In the genomic region with DNA sequence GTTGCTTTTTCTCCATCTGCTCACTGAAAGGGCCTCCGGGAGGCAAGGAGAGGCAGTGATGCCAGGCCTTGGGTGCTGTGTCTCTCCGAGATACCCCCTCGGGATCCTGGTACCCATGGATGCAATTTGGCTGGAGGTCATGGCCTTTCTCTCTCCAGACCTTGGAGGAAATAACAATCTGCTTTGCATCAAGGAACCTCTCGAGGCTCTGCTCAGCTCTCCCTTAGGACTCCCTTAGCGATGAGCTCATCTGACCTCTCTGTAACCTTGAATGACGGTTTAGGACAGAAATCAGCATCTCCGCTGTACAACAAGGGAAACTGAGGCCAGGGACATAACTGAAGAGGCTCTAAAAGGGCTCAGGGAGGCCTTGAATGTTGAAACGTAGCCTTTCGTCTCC, we compare ENCODE assay signal across 23 mouse cellular contexts. TPM values are rescaled to one million over a fixed set of nuclear protein-coding genes. Genes with fewer than 3 reads are reported as not detected.
DNase-seq lines count a peak whose midpoint lies in the region; ATAC-seq and TF ChIP-seq lines count a peak whose summit lies in the region.
"Had no signal": no experiment of that assay in that cellular context is flagged by ENCODE, and none has a peak within 500 bp of the region (broad histone marks: within the 10 kb centered on the region; RNA-seq: fewer than 3 reads in every experiment).

No protein-coding gene starts in this region.

- H3K27me3 ChIP-seq in kidney, embryonic 14.5 days (ENCODE audit: control insufficient read depth, insufficient read depth, low read length), result no peaks in the 10 kb centered on the region
- H3K27me3 ChIP-seq in spleen, adult 2 months (ENCODE audit: control insufficient read depth, insufficient read depth, low read length), result no peaks in the 10 kb centered on the region
- H3K27me3 ChIP-seq in ES-Bruce4 (ENCODE audit: control insufficient read depth, insufficient read depth, low read length, poor library complexity, severe bottlenecking), result no peaks in the 10 kb centered on the region
- no peaks in the 10 kb centered on the region for H3K27me3 ChIP-seq in forebrain, embryonic 15.5 days
- H3K27me3 ChIP-seq: embryonic facial prominence, embryonic 15.5 days; hindbrain, embryonic 15.5 days had no signal

- H3K27ac ChIP-seq in kidney, embryonic 14.5 days (ENCODE audit: low read depth, low read length), result peak overlapping the region; percentile 15; the same call in 1 of the 2 replicates
- peak overlapping the region; percentile 73; the same call in 1 of the 2 replicates for H3K27ac ChIP-seq in spleen, adult 2 months (ENCODE audit: insufficient read depth, low read length)
- 0 out of 2 replicates have a peak overlapping the region, but pooled peaks have one; percentile 5 for H3K27ac ChIP-seq in ES-Bruce4 (ENCODE audit: insufficient read depth, low read length)
- no peak overlapping the region for H3K27ac ChIP-seq in forebrain, embryonic 15.5 days (replicated peaks)
- H3K27ac ChIP-seq: forebrain, embryonic 10.5 days; heart, embryonic 10.5 days; hindbrain, embryonic 15.5 days had no signal

- no peak for ATAC-seq in kidney, embryonic 14.5 days (ENCODE audit: low FRiP score, low TSS enrichment)
- ATAC-seq in forebrain, embryonic 15.5 days (replicated peaks), result no peak
- ATAC-seq: forebrain, embryonic 14.5 days; inflammation-experienced regulatory T-cells, adult 6 months had no signal

- TF ChIP-seq POLR2A in spleen, adult 2 months (IDR thresholded peaks at IDR 0.05; ENCODE audit: low read depth, low read length), result no peak
- no peak for TF ChIP-seq POLR2A in ES-Bruce4 (IDR thresholded peaks at IDR 0.05; ENCODE audit: insufficient read depth, low read length)

- no peak for DNase-seq in kidney, postnatal 14 days
- no peak for DNase-seq in spleen, adult 2 months (ENCODE audit: low read depth in 1 of 2, low spot score in 2 of 2)
- no peak for DNase-seq in spleen, postnatal 10 days (ENCODE audit: low spot score in 2 of 2)
- DNase-seq in yolk sac, embryonic 10.5 days (ENCODE audit: low spot score), result peak; percentile 18
- DNase-seq: adrenal gland, adult 2 months; adrenal gland, postnatal 25 days; cerebellum, adult 18-20 months; cerebellum, adult 9-11 months; cerebellum, postnatal 36 days; gastrocnemius, postnatal 10 days; heart, adult 18-20 months; heart, postnatal 10 days; heart, postnatal 4 days had no signal

- H3K4me3 ChIP-seq in kidney, embryonic 14.5 days (ENCODE audit: low read length), result no peak overlapping the region
- H3K4me3 ChIP-seq in spleen, adult 2 months (ENCODE audit: extremely low read depth, insufficient read depth, insufficient read length), result no peak overlapping the region
- H3K4me3 ChIP-seq in ES-Bruce4 (ENCODE audit: low read depth, low read length), result no peak overlapping the region
- H3K4me3 ChIP-seq in forebrain, embryonic 15.5 days, result no peak overlapping the region
- H3K4me3 ChIP-seq: embryonic facial prominence, embryonic 15.5 days; erythroblast, embryonic 14.5 days; forebrain, embryonic 10.5 days; heart, embryonic 10.5 days; hindbrain, embryonic 15.5 days had no signal

- peaks cover 10% of the 10 kb centered on the region for H3K36me3 ChIP-seq in kidney, embryonic 14.5 days (ENCODE audit: control insufficient read depth, insufficient read depth, low read length)
- no peaks in the 10 kb centered on the region for H3K36me3 ChIP-seq in spleen, adult 2 months (ENCODE audit: control insufficient read depth, insufficient read depth, low read length)
- no peaks in the 10 kb centered on the region for H3K36me3 ChIP-seq in ES-Bruce4 (ENCODE audit: control insufficient read depth, insufficient read depth, low read length, poor library complexity, severe bottlenecking)
- peaks cover 10% of the 10 kb centered on the region for H3K36me3 ChIP-seq in forebrain, embryonic 15.5 days
- H3K36me3 ChIP-seq: hindbrain, embryonic 15.5 days had no signal

- H3K4me1 ChIP-seq in kidney, embryonic 14.5 days (ENCODE audit: control insufficient read depth, insufficient read depth, low read length), result peaks cover 24% of the 10 kb centered on the region
- peaks cover 20% of the 10 kb centered on the region; the same call in 1 of the 2 replicates for H3K4me1 ChIP-seq in spleen, adult 2 months (ENCODE audit: control insufficient read depth, insufficient read depth, insufficient read length)
- peaks cover 7% of the 10 kb centered on the region for H3K4me1 ChIP-seq in ES-Bruce4 (ENCODE audit: control insufficient read depth, insufficient read depth, low read length)
- 0 out of 2 replicates have a peak, but pooled peaks cover 3% of the 10 kb centered on the region for H3K4me1 ChIP-seq in forebrain, embryonic 15.5 days

- H3K4me2 ChIP-seq in kidney, embryonic 14.5 days (replicated peaks; ENCODE audit: low read depth, low read length), result no peak overlapping the region
- no peak overlapping the region for H3K4me2 ChIP-seq in forebrain, embryonic 15.5 days (replicated peaks)
- H3K4me2 ChIP-seq: embryonic facial prominence, embryonic 15.5 days; hindbrain, embryonic 15.5 days had no signal

- no peak overlapping the region for H3K9ac ChIP-seq in kidney, embryonic 14.5 days (ENCODE audit: low read depth, low read length)
- no peak overlapping the region for H3K9ac ChIP-seq in ES-Bruce4 (ENCODE audit: low read depth, poor library complexity, severe bottlenecking)
- no peak overlapping the region for H3K9ac ChIP-seq in forebrain, embryonic 15.5 days (replicated peaks)
- H3K9ac ChIP-seq: embryonic facial prominence, embryonic 15.5 days; hindbrain, embryonic 15.5 days had no signal

- H3K9me3 ChIP-seq in kidney, embryonic 14.5 days (ENCODE audit: control insufficient read depth, low read length), result no peaks in the 10 kb centered on the region
- H3K9me3 ChIP-seq in ES-Bruce4 (replicated peaks; ENCODE audit: control insufficient read depth, insufficient read depth, low read length, poor library complexity, severe bottlenecking), result no peaks in the 10 kb centered on the region
- H3K9me3 ChIP-seq in forebrain, embryonic 15.5 days, result no peaks in the 10 kb centered on the region
- H3K9me3 ChIP-seq: embryonic facial prominence, embryonic 15.5 days; forebrain, embryonic 10.5 days; heart, embryonic 10.5 days; hindbrain, embryonic 15.5 days had no signal

- 56% methylated on average over 9 of the region's 9 CpGs for WGBS in kidney, embryonic 14.5 days
- 69% methylated on average over 9 of the region's 9 CpGs for WGBS in spleen, adult 2 months
- 83% methylated on average over 9 of the region's 9 CpGs for WGBS in forebrain, embryonic 15.5 days

- no peak for TF ChIP-seq CTCF in spleen, adult 2 months (IDR thresholded peaks at IDR 0.05; ENCODE audit: extremely low read depth, insufficient read depth, insufficient read length, insufficient replicate concordance)
- TF ChIP-seq CTCF in ES-Bruce4 (IDR thresholded peaks at IDR 0.05; ENCODE audit: low read depth, low read length), result no peak

- no peak for TF ChIP-seq EP300 in ES-Bruce4 (IDR thresholded peaks at IDR 0.05; ENCODE audit: insufficient read depth, low read depth, low read length)

RNA-seq across cellular contexts. Expression of gene Mlxip, which starts 15.9 kb away (rescaled TPM):
- polyA plus RNA-seq in kidney, embryonic 14.5 days (2014; fragmentation: Nextera tagmentation; extraction: Ambion mirVana), result 13.4 and 26.6 TPM in 2 replicates
- polyA plus RNA-seq in spleen, adult 2 months (2012; rRNA removed), result 87.1 and 113 TPM in 2 replicates
- 22.5 and 23.0 TPM in 2 replicates for polyA plus RNA-seq in ES-Bruce4 (2011; ENCODE audit: insufficient read depth, insufficient read length, low read depth, missing spikeins)
- 16.9 and 17.0 TPM in 2 replicates for polyA plus RNA-seq in forebrain, embryonic 15.5 days (2015; fragmentation: Nextera tagmentation; extraction: Ambion mirVana)

RNA-seq across cellular contexts. Expression of gene Bcl7a, which starts 35.1 kb away (rescaled TPM):
- polyA plus RNA-seq in kidney, embryonic 14.5 days (2014; fragmentation: Nextera tagmentation; extraction: Ambion mirVana), result 39.4 and 43.2 TPM in 2 replicates
- 12.4 and 12.8 TPM in 2 replicates for polyA plus RNA-seq in spleen, adult 2 months (2012; rRNA removed)
- 25.2 and 25.4 TPM in 2 replicates for polyA plus RNA-seq in ES-Bruce4 (2011; ENCODE audit: insufficient read depth, insufficient read length, low read depth, missing spikeins)
- polyA plus RNA-seq in forebrain, embryonic 15.5 days (2015; fragmentation: Nextera tagmentation; extraction: Ambion mirVana), result 80.6 and 89.3 TPM in 2 replicates
